Mouse (Mus musculus) frontal cortex, postnatal 14 days (tissue): ENCODE results near the gene Cenpv.

Experiments used
- DNase-seq, 2 experiments: peaks; one replicate each; pipeline ENCODE4 v3.0.0; 2022; ENCODE audit warnings: low spot score in 2 of 2

The Cenpv gene

DNA sequence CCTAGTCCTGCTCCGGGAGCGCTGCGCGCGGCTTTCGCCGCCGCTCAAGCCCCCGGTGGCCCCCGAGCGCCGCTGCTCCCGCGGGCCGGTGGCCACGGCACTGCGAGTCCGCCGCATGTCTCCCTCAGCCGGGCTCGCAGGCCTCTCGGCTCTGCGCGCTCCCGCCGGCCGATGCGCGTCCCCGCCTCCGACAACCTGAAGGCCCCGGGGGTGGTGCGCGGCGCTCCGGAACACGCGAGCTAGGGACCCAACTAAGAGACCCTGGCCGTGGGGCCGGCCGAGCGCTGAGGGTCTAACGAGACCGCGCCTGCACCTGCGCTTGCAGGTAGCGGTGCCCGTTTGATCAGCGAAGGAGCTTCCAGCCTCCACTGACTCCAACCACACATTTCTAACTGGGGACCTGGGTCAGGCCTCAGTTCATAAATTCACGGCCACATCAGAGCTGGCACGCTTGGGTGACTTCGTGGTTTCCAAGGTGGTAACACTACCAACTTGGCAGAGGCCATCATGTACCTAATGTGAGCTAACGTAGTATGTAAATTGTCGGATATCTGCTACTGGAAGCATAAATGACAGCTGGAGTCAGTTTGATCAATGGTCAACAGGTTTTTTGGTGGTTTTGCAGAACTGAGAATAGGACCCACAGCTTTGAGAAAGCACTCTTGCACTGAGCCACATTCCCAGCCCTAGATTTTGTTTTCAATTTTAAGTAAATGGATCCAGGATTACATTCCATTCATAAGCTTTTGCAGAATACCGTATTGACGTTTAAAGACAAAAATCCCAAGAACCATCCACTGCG, at the start of gene Cenpv:
Cenpv (minus strand) TSS at position 173 of the 802 bp plus-strand sequence.
- peak; percentile 28 to 65 for DNase-seq

DNA sequence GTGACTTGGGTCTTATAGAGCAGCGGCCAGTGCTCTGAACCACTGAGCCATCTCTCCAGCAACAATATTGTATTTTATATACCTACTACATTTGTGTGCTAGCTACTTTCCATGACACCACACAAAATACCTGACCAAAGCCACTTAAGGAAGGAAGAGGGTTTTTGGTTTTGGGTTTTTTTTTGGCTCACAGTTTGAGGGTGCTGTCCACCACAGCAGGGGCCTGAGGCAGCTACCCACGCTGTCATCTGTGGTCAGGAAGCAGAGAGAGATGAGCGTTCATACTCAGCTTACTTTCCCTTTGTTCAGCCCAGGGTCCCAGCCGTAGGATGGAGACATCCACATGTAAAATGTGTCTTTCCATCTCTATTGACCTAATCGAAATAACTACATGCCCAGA, 48.0 kb upstream of the Cenpv start:
- DNase-seq: no peak

DNA sequence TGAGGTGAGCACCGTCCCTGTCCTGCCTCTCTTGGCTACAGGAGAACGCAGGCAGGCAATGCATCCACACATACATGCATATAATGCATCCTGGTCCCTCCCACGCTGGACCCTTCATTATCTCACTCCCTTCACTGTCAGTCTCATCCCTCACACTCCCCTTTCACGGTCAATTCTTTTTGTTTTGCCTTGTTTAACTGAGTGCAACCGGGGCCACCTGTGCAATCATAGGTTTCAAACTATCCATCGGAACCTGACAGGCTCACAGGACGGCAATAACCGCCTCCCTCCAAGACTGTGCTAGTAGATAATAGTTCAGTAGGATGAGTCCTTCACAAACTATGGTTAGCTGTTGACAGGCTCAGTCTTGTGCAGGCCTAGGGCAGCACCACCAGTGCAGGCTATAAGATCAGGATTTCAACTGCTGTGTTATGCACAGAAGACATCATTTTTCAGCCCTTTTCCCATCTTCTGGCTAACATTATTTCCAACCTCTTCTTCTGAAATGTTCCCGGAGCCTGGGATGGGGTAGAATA, 45.7 kb upstream of the Cenpv start:
- DNase-seq: no peak

DNA sequence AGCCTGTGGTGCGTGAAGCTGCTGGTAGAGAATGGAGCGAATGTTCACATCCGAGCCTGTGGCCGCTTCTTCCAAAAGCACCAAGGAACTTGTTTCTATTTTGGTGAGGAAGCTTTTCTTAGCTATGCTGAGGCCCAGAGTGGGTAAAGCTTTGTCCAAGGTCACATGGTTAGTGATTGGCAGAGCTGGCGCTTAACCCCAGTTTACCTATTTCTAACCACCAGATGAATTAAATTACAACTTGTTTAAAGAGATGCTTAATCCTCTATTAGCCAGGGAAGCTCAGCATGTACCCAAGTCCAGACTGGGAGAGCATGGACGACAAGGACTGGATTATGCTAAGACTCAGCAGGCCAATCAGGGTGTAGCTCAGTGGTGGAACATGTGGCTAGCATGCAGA, 44.0 kb upstream of the Cenpv start:
- DNase-seq: no peak

DNA sequence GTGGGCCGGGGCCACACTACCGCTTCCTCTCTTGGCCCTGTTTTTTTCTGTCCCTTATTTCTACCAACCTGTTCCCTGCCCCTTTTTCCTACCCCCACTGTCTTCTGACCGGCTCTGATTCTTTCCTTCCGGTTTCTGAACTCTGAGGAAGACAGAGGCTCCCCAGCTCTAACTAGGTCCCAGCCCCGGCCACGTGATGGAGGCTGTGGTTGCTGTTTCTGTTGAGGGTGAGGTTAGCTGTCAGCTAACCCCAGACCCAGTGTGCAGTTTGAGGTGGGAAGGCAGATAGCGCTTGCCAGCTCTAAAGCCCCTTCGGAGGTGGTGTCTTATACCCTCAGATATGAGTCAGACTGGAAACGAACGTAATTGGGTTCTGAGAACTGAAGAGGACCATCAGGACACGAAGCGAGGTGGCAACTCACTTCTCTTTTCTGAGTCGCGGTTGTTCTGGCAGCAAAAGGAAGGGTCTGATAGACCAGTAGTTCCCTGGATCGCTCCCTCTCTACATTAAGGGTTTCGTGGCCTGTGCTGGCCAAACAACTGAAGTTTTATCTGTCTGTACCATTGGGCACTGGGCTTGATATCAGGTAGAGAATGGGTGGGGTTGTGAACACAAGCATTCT, 37.6 kb upstream of the Cenpv start:
- peak in 1 of 2 experiments; percentile 25 for DNase-seq

DNA sequence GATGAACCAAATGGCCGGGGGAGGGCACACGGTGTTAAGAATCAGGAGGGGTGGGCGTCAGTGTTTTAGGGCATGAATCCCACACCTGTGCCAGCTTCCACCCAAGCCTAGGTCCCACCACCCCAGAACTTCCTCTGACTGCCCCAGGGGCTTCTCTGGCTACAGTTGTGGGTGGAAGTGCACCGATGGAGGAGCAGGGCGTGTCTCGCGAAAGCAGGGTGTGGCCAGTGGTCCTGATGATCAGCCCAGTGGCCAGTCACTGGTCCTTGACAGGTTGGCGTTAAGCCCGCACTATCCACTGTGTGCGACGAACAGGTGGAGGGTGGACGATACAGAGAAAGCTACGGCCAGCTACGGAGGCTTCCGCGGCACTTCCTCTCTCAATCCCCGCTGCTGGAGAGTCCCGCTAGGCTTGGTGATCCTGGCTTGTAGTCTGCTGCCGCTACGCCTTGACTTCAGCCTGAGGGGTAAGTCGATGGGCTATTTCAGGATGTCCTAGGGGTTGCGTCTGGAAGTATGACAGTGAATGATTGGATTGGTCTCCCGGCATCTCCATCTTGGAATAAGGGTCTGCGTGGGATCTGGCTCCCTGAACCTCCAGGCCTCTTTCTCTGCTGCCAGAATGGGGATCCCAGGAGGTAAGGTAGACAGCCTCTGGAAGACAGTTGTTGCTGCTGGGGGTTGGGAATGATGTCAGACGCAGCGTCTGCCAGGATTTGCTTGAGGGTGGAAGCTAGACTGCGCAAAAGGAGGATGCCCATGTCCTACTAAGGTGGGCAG, 36.8 kb upstream of the Cenpv start:
- peak; percentile 44 to 54 for DNase-seq

DNA sequence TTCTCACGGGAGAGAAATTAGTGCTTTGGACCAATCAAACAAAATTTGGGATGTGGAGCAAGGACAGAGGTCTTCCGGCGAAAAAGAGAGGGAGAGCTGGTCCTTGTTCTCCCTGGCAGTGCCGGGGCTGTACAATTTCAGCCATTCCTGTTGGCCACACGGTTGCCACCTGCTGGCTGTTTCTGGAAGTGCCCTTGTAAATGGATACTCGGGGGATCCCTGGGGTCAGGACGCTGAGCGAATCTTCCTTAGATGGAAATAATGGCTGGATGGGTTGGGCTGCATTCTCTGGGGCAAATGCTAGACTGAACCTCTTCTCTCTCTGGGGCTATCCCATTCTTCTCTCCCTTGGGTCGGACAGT, 36.2 kb upstream of the Cenpv start:
- DNase-seq: peak; percentile 70 to 83

DNA sequence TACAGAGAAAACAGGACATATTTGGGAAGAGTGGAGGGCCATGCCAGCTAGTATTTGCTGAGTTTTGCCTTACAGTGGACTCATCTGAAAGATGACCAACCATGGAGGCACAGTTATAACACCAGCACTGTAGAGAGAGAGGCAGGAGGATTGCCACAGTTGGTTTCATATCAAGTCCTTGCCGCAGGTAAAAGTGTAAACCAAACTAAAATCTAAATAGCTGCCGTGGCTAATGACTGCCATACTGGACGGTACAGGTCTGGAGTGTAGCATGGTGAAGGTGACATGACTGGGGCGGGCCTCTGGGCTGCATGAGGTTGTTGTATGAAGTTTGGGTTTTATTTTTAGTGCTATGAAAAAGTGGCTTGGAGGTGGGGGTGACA, 35.6 kb upstream of the Cenpv start:
- DNase-seq: no peak

DNA sequence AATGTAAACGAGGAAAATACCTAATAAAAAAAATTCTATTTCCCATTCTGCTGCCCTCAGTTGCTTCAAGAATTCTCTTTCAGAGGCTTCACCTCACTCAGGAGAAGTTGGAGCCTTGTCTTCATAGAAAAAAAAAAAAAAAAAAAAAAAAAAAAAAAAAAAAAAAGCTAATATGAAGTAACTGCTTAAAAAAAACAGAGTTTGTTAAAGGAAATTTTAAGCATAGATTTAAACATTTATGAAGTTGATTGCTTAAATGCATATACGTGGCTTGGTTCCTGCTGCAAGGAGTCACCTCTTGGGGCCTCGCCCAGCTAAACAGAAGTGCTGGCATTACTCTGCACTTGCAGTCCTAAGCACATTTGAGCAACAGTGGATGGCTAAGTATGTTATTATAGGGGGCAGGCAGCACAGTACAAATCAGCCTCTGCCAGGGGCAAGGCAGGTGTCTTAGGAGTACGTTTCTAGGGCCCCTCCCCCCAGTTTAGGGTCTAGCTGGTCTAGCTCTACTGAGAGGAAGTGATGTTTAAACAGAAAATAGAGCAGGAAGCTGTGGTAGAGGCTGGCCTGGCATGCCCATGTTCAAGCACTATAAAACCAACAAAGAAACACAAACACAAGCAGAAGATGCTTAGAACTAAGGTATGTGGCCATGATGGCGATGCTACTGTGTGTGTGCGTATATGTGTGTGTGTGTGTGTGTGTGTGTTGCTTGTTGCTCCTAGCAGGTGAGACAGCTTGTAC, 35.1 kb upstream of the Cenpv start, which contains the start of gene Trpv2:
Trpv2 (plus strand) TSS at position 528 of the 744 bp plus-strand sequence.
- DNase-seq: no peak

DNA sequence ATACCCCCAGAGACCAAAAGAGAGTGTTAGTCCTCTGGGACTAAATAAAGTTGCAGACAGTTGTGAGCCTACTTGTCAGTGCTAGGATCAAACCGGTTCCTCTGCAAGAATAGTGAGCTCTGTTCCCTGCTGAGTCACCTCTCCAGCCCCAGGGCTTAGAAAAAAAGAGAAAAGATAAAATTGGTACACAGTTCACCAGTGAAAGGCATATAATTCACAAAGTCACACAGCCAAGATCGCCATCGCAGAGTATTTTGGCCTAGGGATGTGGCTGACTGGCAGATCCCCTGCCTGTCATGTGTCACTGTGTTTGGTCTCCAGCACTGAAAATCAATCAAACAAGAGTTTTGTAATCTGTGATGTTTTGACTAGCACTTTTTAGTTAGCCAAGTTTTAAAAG, 29.2 kb upstream of the Cenpv start:
- DNase-seq: no peak

DNA sequence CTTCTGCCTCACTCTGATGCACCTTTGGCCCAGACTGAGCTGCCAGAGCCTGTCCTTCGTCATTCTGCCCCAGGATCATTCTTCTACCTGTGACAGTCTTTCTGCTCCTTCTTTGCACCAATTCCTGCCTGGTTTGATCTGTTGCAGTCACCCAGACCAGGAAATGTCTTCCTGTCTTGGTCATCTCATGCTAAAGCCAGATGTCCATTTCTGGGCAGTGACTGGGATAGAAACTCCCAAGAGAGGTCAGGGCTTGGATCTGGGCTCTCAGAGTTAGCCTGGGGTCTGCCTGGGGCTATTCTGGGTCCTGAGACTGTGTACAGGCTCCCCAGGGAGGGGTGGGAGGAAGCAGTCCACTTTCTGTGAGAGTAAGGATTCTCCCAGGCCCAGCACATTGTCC, 27.1 kb upstream of the Cenpv start:
- DNase-seq: no peak

DNA sequence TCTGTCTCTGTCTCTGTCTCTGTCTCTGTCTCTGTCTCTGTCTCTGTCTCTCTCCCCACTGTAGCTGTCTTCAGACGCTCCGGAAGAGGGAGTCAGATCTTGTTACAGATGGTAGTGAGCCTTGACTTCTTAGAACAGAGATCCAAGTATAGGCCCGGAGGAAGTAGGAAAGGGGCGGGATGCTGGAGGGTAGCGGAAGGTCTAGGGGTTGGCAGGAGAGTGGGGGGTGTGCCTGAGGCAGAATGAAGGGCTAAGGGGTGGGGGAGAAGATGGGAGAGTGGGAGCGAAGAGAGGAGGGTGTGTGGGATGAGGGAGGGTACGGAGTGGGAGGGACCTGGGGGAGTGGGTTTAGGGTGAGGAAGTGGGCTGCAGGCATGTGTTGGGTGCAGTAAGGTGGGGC, 26.7 kb upstream of the Cenpv start:
- DNase-seq: no peak

DNA sequence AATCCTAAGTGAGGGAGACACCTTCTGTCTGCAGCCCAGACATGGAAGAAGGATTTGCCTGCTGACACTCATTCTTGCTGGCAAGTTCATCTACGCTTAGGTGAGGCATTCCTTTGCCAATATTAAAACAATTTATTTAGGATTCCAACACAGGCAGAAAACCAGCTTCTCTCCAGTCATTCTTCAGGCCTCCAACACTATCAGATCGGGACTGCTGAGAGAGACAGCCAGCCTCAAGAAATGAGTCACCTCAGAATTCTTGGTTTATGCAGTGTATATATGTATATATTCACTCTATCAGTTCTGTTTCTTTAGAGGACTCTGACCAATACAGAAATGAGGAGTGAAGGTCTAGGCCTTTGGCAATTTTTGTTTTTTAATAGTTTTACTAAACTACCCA, 24.5 kb upstream of the Cenpv start:
- no peak for DNase-seq

DNA sequence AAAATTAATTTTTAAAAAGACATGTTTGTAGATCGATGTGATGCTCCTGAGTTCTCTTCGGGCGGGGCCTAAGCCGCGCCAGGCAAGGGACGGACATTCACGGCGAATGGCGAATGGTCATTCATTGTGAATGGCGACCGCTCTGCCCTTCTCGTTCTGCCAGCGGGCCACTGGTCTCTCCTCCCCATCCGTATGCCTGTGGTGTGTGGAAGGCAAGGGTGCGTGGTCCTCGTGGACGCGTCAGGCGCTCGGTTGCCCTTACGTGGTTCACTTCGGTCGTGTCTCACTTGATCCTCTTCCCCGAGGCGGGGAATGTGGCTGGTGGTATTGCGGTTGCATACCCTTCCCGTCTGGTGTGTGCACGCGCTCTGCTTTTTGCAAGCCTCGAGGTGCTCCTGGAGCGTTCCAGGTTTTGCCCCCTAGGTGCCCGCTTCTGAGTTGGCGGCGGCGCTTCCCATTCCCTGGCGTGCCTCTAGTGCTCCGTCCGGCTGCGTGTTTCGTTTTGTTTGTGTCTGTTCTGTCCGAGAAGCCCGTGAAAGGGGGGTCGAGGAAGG, 21.5 kb upstream of the Cenpv start:
- no peak for DNase-seq

DNA sequence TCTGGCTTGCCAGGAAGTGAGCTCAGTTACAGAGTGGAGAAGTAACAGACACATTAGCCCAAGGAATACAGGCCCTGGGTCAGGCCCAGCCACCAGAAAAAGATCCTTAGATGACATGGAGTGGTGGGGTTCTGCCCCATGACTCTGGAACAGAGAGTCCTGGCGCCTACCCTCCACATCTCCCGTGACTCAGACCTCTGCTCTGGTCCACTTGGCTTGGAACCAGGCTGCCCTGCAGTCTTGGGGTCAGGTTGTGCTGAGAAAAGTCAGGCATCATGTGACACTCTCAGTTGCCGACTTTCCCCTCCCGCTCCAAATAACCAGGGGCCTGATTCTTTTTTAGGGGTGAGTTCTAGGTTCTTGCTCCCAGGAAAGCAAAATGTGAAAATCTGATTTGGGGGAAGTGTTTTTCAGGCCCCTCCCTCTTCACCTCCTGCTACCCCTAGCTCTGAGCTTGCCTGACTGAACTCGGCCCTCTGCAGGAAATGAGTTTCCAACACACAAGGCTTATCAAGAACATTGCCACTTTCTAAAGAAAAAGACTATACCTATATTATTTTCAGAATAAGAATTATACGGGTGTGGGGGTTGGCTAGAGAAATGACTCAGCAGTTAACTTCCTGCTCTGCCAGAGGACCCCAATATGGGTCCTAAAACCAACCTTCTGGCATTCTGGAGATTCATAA, 20.0 kb upstream of the Cenpv start:
- no peak for DNase-seq

DNA sequence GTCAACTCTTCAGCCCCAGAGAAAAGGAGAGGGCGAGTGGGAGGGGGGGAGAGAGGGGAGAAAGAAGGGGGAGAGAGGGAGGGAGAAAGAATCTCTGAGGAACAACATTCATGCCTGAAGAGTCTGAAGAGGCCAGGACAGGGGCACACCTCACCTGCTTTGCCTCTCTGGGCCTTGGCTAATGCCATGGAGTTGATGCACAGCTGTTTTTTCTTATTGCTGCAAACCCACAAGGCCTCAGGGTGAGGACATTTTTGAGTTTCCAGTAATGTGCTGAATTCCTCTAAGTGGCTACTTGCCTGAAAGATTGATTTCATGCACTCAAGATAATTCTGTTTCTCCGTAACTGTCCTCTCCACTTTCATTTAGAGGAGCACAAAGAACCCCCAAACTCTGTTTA, 19.1 kb upstream of the Cenpv start:
- DNase-seq: no peak

DNA sequence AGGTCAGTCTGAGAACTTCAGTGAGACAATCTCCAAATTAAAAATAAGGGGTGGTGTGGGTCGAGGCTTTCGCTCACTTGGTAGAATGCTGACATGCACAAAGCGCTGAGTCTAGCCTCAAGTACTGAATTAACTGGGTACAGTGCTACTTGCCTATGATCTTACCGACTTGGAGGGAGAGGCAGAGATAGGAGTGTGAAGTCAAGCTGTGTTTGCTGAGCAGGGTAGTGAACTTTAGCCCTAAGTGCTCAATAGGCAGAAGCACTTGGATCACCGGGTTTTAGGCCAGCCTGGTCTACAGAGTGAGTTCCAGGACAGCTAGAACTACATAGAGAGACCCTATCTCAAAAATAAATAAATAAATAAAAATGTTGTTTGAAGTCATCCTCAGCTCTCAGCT, 18.1 kb upstream of the Cenpv start:
- DNase-seq: no peak

DNA sequence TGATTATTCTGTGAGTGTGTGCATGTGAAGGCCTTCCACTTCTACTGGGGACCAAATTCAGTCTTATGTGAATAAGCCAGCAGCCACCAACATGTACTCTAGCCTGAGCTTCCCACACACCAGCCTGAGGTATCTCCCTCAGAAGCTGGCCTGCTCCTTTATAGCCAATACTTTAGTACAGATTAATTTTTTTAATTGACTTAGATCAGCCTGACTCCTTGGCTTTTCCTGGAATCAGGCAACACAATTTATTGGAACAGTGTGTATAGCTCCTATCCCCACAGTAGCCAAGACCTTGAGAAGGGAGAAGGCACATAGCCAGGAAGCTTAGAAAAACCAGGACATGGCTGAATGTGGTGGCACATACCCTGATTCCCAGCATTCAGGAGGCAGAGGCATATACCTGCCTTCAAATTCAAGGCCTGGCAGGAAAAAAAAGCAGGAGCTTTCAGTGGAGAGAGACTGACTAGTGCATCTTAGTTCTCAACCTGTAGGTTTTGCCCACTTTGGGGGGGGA, 16.9 kb upstream of the Cenpv start:
- DNase-seq: no peak

DNA sequence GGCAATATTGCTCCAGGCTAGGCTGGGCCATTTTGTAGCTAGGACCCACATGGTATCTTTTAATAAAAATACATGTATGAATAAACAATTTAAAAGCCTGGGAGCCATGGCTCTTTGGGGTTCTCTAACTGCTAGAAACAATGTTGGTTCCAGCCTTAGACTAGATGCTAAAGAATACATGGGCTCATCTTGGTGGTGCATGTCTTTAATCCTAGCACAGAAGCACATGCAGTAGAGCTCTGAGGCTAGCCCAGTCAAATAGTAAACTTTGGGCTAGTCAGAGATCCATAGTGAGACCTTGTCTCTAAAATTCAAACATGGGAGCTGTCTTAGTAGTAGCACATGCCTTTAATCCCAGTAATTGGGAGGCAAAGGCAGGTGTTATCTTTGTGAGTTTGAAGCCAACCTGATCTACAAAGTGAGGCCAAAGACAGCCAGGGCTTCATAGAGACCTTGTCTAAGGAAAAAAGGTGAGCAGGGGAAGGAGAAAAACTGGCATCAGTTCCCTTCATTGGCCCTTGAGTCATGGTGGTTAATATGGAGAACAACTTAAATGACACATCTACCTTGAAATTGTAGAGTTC, 16.0 kb upstream of the Cenpv start:
- DNase-seq: no peak

DNA sequence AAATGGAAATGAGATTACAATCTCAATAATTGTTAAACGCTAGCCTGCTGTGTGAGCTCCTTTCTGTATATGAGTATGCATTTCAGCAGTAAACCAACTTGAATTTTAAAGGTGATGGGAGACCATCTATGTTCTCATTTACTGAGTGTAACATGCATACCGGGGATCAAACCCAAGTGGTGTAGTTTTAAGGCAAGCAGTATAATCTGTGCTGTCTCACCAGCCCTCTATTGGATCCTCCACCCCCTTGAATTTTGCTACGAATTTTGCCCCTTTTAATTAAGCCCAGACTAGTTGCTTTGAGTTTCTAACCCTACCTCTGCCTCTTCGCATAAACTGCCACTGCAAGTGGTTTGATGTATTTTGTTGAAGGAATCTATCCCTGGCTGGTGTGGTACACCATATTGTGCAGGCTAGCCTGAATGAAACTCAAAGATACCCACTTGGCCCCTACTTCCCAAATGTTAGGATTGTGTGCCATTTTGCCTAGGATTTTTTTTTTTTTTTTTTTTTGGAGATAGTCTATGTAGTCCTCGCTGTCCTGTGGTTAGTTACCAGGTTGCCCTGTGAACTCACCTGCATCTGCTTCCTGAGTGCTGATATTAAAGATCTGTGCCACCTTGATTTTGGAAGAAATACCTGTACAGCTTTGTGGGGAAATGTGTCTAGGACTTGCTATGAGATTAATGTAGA, 15.2 kb upstream of the Cenpv start:
- DNase-seq: no peak
